In the genomic region with DNA sequence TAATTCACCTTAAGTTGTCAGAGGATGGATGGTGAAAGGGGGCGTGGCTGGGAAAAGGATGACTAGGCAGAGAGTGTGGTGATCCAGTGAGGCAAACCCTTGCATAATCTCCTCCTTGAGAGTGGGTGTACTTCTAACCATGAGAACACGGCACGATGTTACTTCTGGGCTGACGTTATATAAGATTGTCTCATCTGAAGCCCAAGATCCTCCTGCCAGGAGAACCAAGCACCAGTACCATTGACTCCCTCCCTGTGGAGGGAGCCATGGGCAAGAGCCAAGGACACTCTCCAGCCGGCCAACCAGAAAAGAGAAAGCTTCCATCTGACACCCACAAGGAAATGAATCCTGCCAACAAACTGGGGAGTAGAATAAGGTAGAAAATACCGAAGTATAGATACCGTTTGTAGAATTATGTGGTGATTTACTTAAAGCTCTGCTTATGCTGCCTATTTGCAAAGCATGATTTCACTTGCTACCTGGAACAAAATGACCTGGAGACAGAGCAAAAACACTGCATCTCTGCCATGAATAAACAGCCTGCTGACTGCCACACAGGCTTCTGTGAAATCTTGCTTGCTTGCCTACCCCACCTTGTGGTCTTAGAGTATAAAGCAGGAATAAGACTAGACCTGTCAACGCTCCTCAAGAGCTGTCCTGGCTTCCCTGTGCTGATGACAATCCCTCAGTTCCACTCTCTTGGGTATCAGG, we compare ENCODE assay signal across 8 mouse cellular contexts. TPM values are rescaled to one million over a fixed set of nuclear protein-coding genes. Genes with fewer than 3 reads are reported as not detected.
DNase-seq lines count a peak whose midpoint lies in the region; ATAC-seq and TF ChIP-seq lines count a peak whose summit lies in the region.

No protein-coding gene starts in this region.

- no peak for DNase-seq in forebrain, embryonic 10.5 days (ENCODE audit: extremely low spot score, low spot score)
- peak; percentile 25 for DNase-seq in CD4-positive helper T cell, adult 2 months (ENCODE audit: low read depth, low spot score)
- DNase-seq in cerebellum, postnatal 14 days: peak; percentile 77 to 78
- peak; percentile 62 for DNase-seq in liver, postnatal 0 days
- peak; percentile 65 to 68 for DNase-seq in right cerebral cortex, adult 2 months (ENCODE audit: low spot score in 2 of 2)
- DNase-seq in c-Kit-positive CD71-positive TER-119-positive erythroid progenitor cells, embryonic 14.5 days (ENCODE audit: low spot score): no peak

- 0 out of 2 replicates have a peak, but pooled peaks have one; percentile 43 for ATAC-seq in forebrain, embryonic 16.5 days
- ATAC-seq in intestine, postnatal 0 days: peak; percentile 84
- ATAC-seq in liver, postnatal 0 days: peak; percentile 87

- no peak for TF ChIP-seq EP300 in liver, postnatal 0 days (IDR thresholded peaks at IDR 0.05; ENCODE audit: low read depth)

- no peaks in the 10 kb centered on the region for H3K9me3 ChIP-seq in forebrain, embryonic 16.5 days (ENCODE audit: control insufficient read depth, low read length)
- H3K9me3 ChIP-seq in forebrain, embryonic 10.5 days: no peaks in the 10 kb centered on the region
- H3K9me3 ChIP-seq in intestine, postnatal 0 days (ENCODE audit: control insufficient read depth): no peaks in the 10 kb centered on the region
- no peaks in the 10 kb centered on the region for H3K9me3 ChIP-seq in liver, postnatal 0 days (ENCODE audit: low read length)

- H3K27ac ChIP-seq in forebrain, embryonic 16.5 days (ENCODE audit: low read length): no peak overlapping the region
- no peak overlapping the region for H3K27ac ChIP-seq in forebrain, embryonic 10.5 days
- H3K27ac ChIP-seq in intestine, postnatal 0 days (ENCODE audit: low read depth, low read length): no peak overlapping the region
- 0 out of 2 replicates have a peak overlapping the region, but pooled peaks have one; percentile 17 for H3K27ac ChIP-seq in liver, postnatal 0 days (ENCODE audit: low read depth)

- no peak overlapping the region for H3K4me3 ChIP-seq in forebrain, embryonic 16.5 days (replicated peaks; ENCODE audit: low read length)
- no peak overlapping the region for H3K4me3 ChIP-seq in forebrain, embryonic 10.5 days
- H3K4me3 ChIP-seq in intestine, postnatal 0 days (ENCODE audit: low read depth, low read length): peak overlapping the region; percentile 11; the same call in 1 of the 2 replicates
- H3K4me3 ChIP-seq in liver, postnatal 0 days (ENCODE audit: low read depth, low read length): no peak overlapping the region

- peak; percentile 77 for TF ChIP-seq CTCF in intestine, postnatal 0 days (IDR thresholded peaks at IDR 0.05; ENCODE audit: low read depth)
- peak; percentile 67 for TF ChIP-seq CTCF in liver, postnatal 0 days (IDR thresholded peaks at IDR 0.05; ENCODE audit: low read depth)

- no peaks in the 10 kb centered on the region for H3K4me1 ChIP-seq in forebrain, embryonic 16.5 days (replicated peaks; ENCODE audit: control insufficient read depth, insufficient read depth, low read length)
- H3K4me1 ChIP-seq in forebrain, embryonic 10.5 days: no peaks in the 10 kb centered on the region
- no peaks in the 10 kb centered on the region for H3K4me1 ChIP-seq in intestine, postnatal 0 days (replicated peaks; ENCODE audit: control insufficient read depth, insufficient read depth, low read length)
- no peaks in the 10 kb centered on the region for H3K4me1 ChIP-seq in liver, postnatal 0 days (ENCODE audit: insufficient read depth)

- peaks cover 5% of the 10 kb centered on the region; the same call in 1 of the 2 replicates for H3K27me3 ChIP-seq in forebrain, embryonic 16.5 days (replicated peaks; ENCODE audit: control insufficient read depth, insufficient read depth, low read length)
- peaks cover 6% of the 10 kb centered on the region; the same call in 1 of the 2 replicates for H3K27me3 ChIP-seq in forebrain, embryonic 10.5 days (ENCODE audit: poor library complexity, severe bottlenecking)
- H3K27me3 ChIP-seq in intestine, postnatal 0 days (replicated peaks; ENCODE audit: control insufficient read depth, insufficient read depth, low read length): no peaks in the 10 kb centered on the region
- no peaks in the 10 kb centered on the region for H3K27me3 ChIP-seq in liver, postnatal 0 days (ENCODE audit: insufficient read depth, low read length)

- no peaks in the 10 kb centered on the region for H3K36me3 ChIP-seq in forebrain, embryonic 16.5 days (ENCODE audit: control insufficient read depth, insufficient read depth)
- no peaks in the 10 kb centered on the region for H3K36me3 ChIP-seq in forebrain, embryonic 10.5 days (replicated peaks)
- H3K36me3 ChIP-seq in intestine, postnatal 0 days (ENCODE audit: control insufficient read depth, insufficient read depth): no peaks in the 10 kb centered on the region
- no peaks in the 10 kb centered on the region for H3K36me3 ChIP-seq in liver, postnatal 0 days (replicated peaks; ENCODE audit: insufficient read depth, low read length)

- 34% methylated on average over 8 of the region's 8 CpGs for WGBS in forebrain, embryonic 16.5 days
- 40% methylated on average over 8 of the region's 8 CpGs for WGBS in forebrain, embryonic 10.5 days
- WGBS in intestine, postnatal 0 days: 13% methylated on average over 8 of the region's 8 CpGs
- 24% methylated on average over 8 of the region's 8 CpGs for WGBS in liver, postnatal 0 days (ENCODE audit: insufficient replicate concordance)

- H3K4me2 ChIP-seq in forebrain, embryonic 16.5 days (ENCODE audit: low read length): no peak overlapping the region
- H3K4me2 ChIP-seq in intestine, postnatal 0 days (replicated peaks; ENCODE audit: low read depth): peak overlapping the region; percentile 54
- H3K4me2 ChIP-seq in liver, postnatal 0 days (ENCODE audit: low read depth, low read length): peak overlapping the region; percentile 36

- no peak overlapping the region for H3K9ac ChIP-seq in forebrain, embryonic 16.5 days (replicated peaks; ENCODE audit: low read depth, low read length)
- H3K9ac ChIP-seq in intestine, postnatal 0 days (ENCODE audit: low read depth, low read length): no peak overlapping the region
- no peak overlapping the region for H3K9ac ChIP-seq in liver, postnatal 0 days (replicated peaks)

RNA-seq across cellular contexts. Expression of a gene that starts 6.3 kb away (rescaled TPM):
- 9.5 and 15.3 TPM in 2 replicates for polyA plus RNA-seq in forebrain, embryonic 16.5 days (2015; fragmentation: Nextera tagmentation; extraction: Ambion mirVana)
- polyA plus RNA-seq in forebrain, embryonic 10.5 days (2016; fragmentation: Nextera tagmentation; extraction: Ambion mirVana): 3.7 and 3.8 TPM in 2 replicates
- 0.59 and 0.76 TPM in 2 replicates for polyA plus RNA-seq in intestine, postnatal 0 days (2015; fragmentation: Nextera tagmentation; extraction: Ambion mirVana)
- polyA plus RNA-seq in liver, postnatal 0 days (2015; fragmentation: Nextera tagmentation; extraction: Ambion mirVana): 0.14 and 0.21 TPM in 2 replicates

RNA-seq across cellular contexts. Expression of a gene that starts 6.5 kb away (rescaled TPM):
- polyA plus RNA-seq in forebrain, embryonic 16.5 days (2015; fragmentation: Nextera tagmentation; extraction: Ambion mirVana): not detected in 2 replicates
- polyA plus RNA-seq in forebrain, embryonic 10.5 days (2016; fragmentation: Nextera tagmentation; extraction: Ambion mirVana): 0.41 and 0.64 TPM in 2 replicates
- 52.2 and 55.3 TPM in 2 replicates for polyA plus RNA-seq in intestine, postnatal 0 days (2015; fragmentation: Nextera tagmentation; extraction: Ambion mirVana)
- 316 TPM in 2 replicates for polyA plus RNA-seq in liver, postnatal 0 days (2015; fragmentation: Nextera tagmentation; extraction: Ambion mirVana)

RNA-seq across cellular contexts. Expression of a gene that starts 17.0 kb away (rescaled TPM):
- 1.7 TPM in 1 of 2 replicates, not detected in the other for polyA plus RNA-seq in forebrain, embryonic 16.5 days (2015; fragmentation: Nextera tagmentation; extraction: Ambion mirVana)
- polyA plus RNA-seq in forebrain, embryonic 10.5 days (2016; fragmentation: Nextera tagmentation; extraction: Ambion mirVana): not detected in 2 replicates
- polyA plus RNA-seq in intestine, postnatal 0 days (2015; fragmentation: Nextera tagmentation; extraction: Ambion mirVana): not detected in 2 replicates
- polyA plus RNA-seq in liver, postnatal 0 days (2015; fragmentation: Nextera tagmentation; extraction: Ambion mirVana): not detected in 2 replicates

RNA-seq across cellular contexts. Expression of a gene that starts 19.3 kb away (rescaled TPM):
- not detected in 2 replicates for polyA plus RNA-seq in forebrain, embryonic 16.5 days (2015; fragmentation: Nextera tagmentation; extraction: Ambion mirVana)
- not detected in 2 replicates for polyA plus RNA-seq in forebrain, embryonic 10.5 days (2016; fragmentation: Nextera tagmentation; extraction: Ambion mirVana)
- polyA plus RNA-seq in intestine, postnatal 0 days (2015; fragmentation: Nextera tagmentation; extraction: Ambion mirVana): not detected in 2 replicates
- not detected in 2 replicates for polyA plus RNA-seq in liver, postnatal 0 days (2015; fragmentation: Nextera tagmentation; extraction: Ambion mirVana)

RNA-seq across cellular contexts. Expression of a gene that starts 27.8 kb away (rescaled TPM):
- polyA plus RNA-seq in forebrain, embryonic 16.5 days (2015; fragmentation: Nextera tagmentation; extraction: Ambion mirVana): not detected in 2 replicates
- not detected in 2 replicates for polyA plus RNA-seq in forebrain, embryonic 10.5 days (2016; fragmentation: Nextera tagmentation; extraction: Ambion mirVana)
- not detected in 2 replicates for polyA plus RNA-seq in intestine, postnatal 0 days (2015; fragmentation: Nextera tagmentation; extraction: Ambion mirVana)
- not detected in 2 replicates for polyA plus RNA-seq in liver, postnatal 0 days (2015; fragmentation: Nextera tagmentation; extraction: Ambion mirVana)

Comparison
In these comparisons a context has a peak if more than half of its experiments do, and no peak if none do; other contexts are left out.
1. DNase-seq: peak in CD4-positive helper T cell, adult 2 months (single experiment), cerebellum, postnatal 14 days (2 of 2), liver, postnatal 0 days (single experiment) and right cerebral cortex, adult 2 months (2 of 2); none in forebrain, embryonic 10.5 days (single experiment) and c-Kit-positive CD71-positive TER-119-positive erythroid progenitor cells, embryonic 14.5 days (single experiment).
2. RNA of a gene that starts 6.5 kb away (polyA plus RNA-seq): 316 TPM in liver, postnatal 0 days and 52.2 to 55.3 TPM in intestine, postnatal 0 days; 0.41 to 0.64 TPM in forebrain, embryonic 10.5 days and not detected in forebrain, embryonic 16.5 days; every median in the first group is over 10 times any median in the second.
3. Peak in every context shown above with its lines, with median percentiles within 50 percentile points of each other: ATAC-seq.